In genomic region chr4:99941655-99942414, GRCm38 (mm10) we compare ENCODE assay signal across 8 mouse cellular contexts. TPM values are rescaled to one million over a fixed set of nuclear protein-coding genes. Genes with fewer than 3 reads are reported as not detected.
DNase-seq lines count a peak whose midpoint lies in the region; ATAC-seq lines count a peak whose summit lies in the region.

No protein-coding gene starts in this region.

- intact Hi-C loops in gastrocnemius, postnatal 36 days (cut with DNase I): no loop called here

- ATAC-seq in erythroid progenitor cell, adult 5-6 weeks (replicated peaks; ENCODE audit: low FRiP score, poor library complexity, severe bottlenecking): no peak

- DNase-seq in gastrocnemius, adult 18-20 months (ENCODE audit: low spot score): peak; percentile 82
- no peak for DNase-seq in gastrocnemius, postnatal 36 days
- DNase-seq in CD4-positive helper T cell, adult 2 months (ENCODE audit: low read depth, low spot score): peak; percentile 52
- peak; percentile 59 for DNase-seq in brain, adult 2 months (ENCODE audit: low read depth, low spot score)
- DNase-seq in kidney, postnatal 25 days: peak; percentile 40 to 67
- DNase-seq in skeletal muscle tissue, adult 2 months (ENCODE audit: low read depth, low spot score): peak; percentile 88
- DNase-seq in left cerebral cortex, adult 9 months (ENCODE audit: low spot score in 2 of 2): no peak

RNA-seq across cellular contexts. Expression of gene Itgb3bp, which starts 12.2 kb away (rescaled TPM):
- total RNA-seq in gastrocnemius, adult 18-20 months (2021): 1 to 10 TPM; 4.2 to 4.3 TPM
- total RNA-seq in gastrocnemius, postnatal 36 days (2021): 1 to 10 TPM; 4.7 to 5.6 TPM
- total RNA-seq in erythroid progenitor cell, adult 5-6 weeks (2015; ENCODE audit: low replicate concordance): 1.4 and 15.5 TPM in 2 replicates
- total RNA-seq in erythroid progenitor cell, adult 5-6 weeks (2017; ENCODE audit: low replicate concordance): 1.4 and 8.2 TPM in 2 replicates

RNA-seq across cellular contexts. Expression of gene Pgm1, which starts 12.6 kb away (rescaled TPM):
- 1,000 to 10,000 TPM in 1 of 2 experiments, 100 to 1,000 TPM in 1; 993 to 1,171 TPM for total RNA-seq in gastrocnemius, adult 18-20 months (2021)
- 1,000 to 10,000 TPM; 1,192 to 1,262 TPM for total RNA-seq in gastrocnemius, postnatal 36 days (2021)
- 0.36 and 5.0 TPM in 2 replicates for total RNA-seq in erythroid progenitor cell, adult 5-6 weeks (2015; ENCODE audit: low replicate concordance)
- total RNA-seq in erythroid progenitor cell, adult 5-6 weeks (2017; ENCODE audit: low replicate concordance): 5.7 and 7.8 TPM in 2 replicates

Comparison
In these comparisons a context has a peak if more than half of its experiments do, and no peak if none do; other contexts are left out.
1. DNase-seq: peak in gastrocnemius, adult 18-20 months (single experiment), CD4-positive helper T cell, adult 2 months (single experiment), brain, adult 2 months (single experiment), kidney, postnatal 25 days (2 of 2) and skeletal muscle tissue, adult 2 months (single experiment); none in gastrocnemius, postnatal 36 days (0 of 2) and left cerebral cortex, adult 9 months (0 of 2).
2. RNA of gene Pgm1, which starts 12.6 kb away (total RNA-seq): 1,192 to 1,262 TPM in gastrocnemius, postnatal 36 days and 993 to 1,171 TPM in gastrocnemius, adult 18-20 months; 0.36 to 7.8 TPM in erythroid progenitor cell, adult 5-6 weeks; every median in the first group is over 100 times any median in the second.